Mouse (Mus musculus) MEL (cell line): Measurements from ENCODE around the gene Lgr6. TPM values are rescaled to one million over a fixed set of nuclear protein-coding genes. Genes with fewer than 3 reads are reported as not detected.

Experiments
- DNase-seq: peaks from one replicate; pipeline ENCODE4 v3.0.0; 2011; ENCODE audit warnings: low read depth, low spot score
- H3K27ac ChIP-seq: 2 replicates; pipeline ENCODE4 v1.5.1; 2012; ENCODE audit warnings: low read depth, mild to moderate bottlenecking, control low read depth, low read length, moderate library complexity; ENCODE audit not compliant: control insufficient read depth
- H3K27me3 ChIP-seq, 2 experiments: fragments of 150-350 bp in 1 of 2; sonication (generic) in 1 of 2; 2 replicates each; pipeline ENCODE4 v1.6.1; 2012; ENCODE audit warnings: low read length in 2 of 2, mild to moderate bottlenecking in 2 of 2, improper control_type of control experiment in 1 of 2, moderate library complexity in 1 of 2; ENCODE audit not compliant: insufficient read depth in 2 of 2, control insufficient read depth in 1 of 2
- H3K36me3 ChIP-seq, 2 experiments: 2 replicates each; pipeline ENCODE4 v1.6.1; 2012 to 2014; ENCODE audit warnings: low read length in 2 of 2, improper control_type of control experiment in 1 of 2, inconsistent platforms in 1 of 2, mild to moderate bottlenecking in 1 of 2; ENCODE audit not compliant: insufficient read depth in 2 of 2, control insufficient read depth in 1 of 2
- H3K4me1 ChIP-seq, 2 experiments: fragments of 150-350 bp in 1 of 2; sonication (generic) in 1 of 2; 2 replicates each; pipeline ENCODE4 v1.6.1; 2012; ENCODE audit warnings: low read length in 2 of 2, improper control_type of control experiment in 1 of 2, mild to moderate bottlenecking in 1 of 2; ENCODE audit not compliant: insufficient read depth in 2 of 2, control insufficient read depth in 1 of 2
- H3K4me3 ChIP-seq, 2 experiments: fragments of 150-350 bp in 1 of 2; sonication (generic) in 1 of 2; 2 replicates each; pipeline ENCODE4 v1.5.1; 2012; ENCODE audit warnings: low read depth in 2 of 2, low read length in 2 of 2, mild to moderate bottlenecking in 2 of 2, moderate library complexity in 2 of 2, control low read depth in 1 of 2, improper control_type of control experiment in 1 of 2; ENCODE audit not compliant: control insufficient read depth in 1 of 2, insufficient read depth in 1 of 2
- H3K79me2 ChIP-seq: 2 replicates; pipeline ENCODE4 v1.6.1; 2012; ENCODE audit warnings: mild to moderate bottlenecking, low read length, moderate library complexity; ENCODE audit not compliant: control insufficient read depth, poor library complexity, insufficient read depth
- H3K9ac ChIP-seq: 2 replicates; pipeline ENCODE4 v1.6.1; 2012; ENCODE audit warnings: low read depth, mild to moderate bottlenecking, control low read depth, low read length, moderate library complexity; ENCODE audit not compliant: control insufficient read depth, poor library complexity, severe bottlenecking
- H3K9me3 ChIP-seq: fragments of 150-350 bp; sonication (generic); replicated peaks from 2 replicates; pipeline ENCODE4 v1.6.1; 2012; ENCODE audit warnings: mild to moderate bottlenecking, low read length, improper control_type of control experiment, moderate library complexity; ENCODE audit not compliant: insufficient read depth
- BHLHE40 ChIP-seq: IDR thresholded peaks from 2 replicates; pipeline ENCODE4 v1.6.1; 2012; ENCODE audit warnings: low read depth, mild to moderate bottlenecking, inconsistent platforms, low read length, improper control_type of control experiment, borderline replicate concordance
- CHD1 ChIP-seq: IDR thresholded peaks from 2 replicates; pipeline ENCODE4 v1.6.1; 2012; ENCODE audit warnings: low read depth, mild to moderate bottlenecking, inconsistent platforms, low read length, improper control_type of control experiment
- CHD2 ChIP-seq: IDR thresholded peaks from 2 replicates; pipeline ENCODE4 v1.6.1; 2011; ENCODE audit warnings: low read length, improper control_type of control experiment
- E2F4 ChIP-seq: IDR thresholded peaks from 2 replicates; pipeline ENCODE4 v1.6.1; 2011; ENCODE audit warnings: low read depth, low read length, improper control_type of control experiment, borderline replicate concordance
- EP300 ChIP-seq, 2 experiments: IDR thresholded peaks; 2 replicates each; pipeline ENCODE4 v1.6.1; 2011; ENCODE audit warnings: improper control_type of control experiment in 2 of 2, low read length in 2 of 2, low read depth in 1 of 2, mild to moderate bottlenecking in 1 of 2
- ETS1 ChIP-seq: IDR thresholded peaks from 2 replicates; pipeline ENCODE4 v1.6.1; 2012; ENCODE audit warnings: low read depth, mild to moderate bottlenecking, inconsistent platforms, low read length, improper control_type of control experiment, moderate library complexity
- GATA1 ChIP-seq: IDR thresholded peaks from 2 replicates; pipeline ENCODE4 v1.6.1; 2011; ENCODE audit warnings: low read depth, low read length, improper control_type of control experiment
- JUND ChIP-seq: IDR thresholded peaks from 2 replicates; pipeline ENCODE4 v1.6.1; 2011; ENCODE audit warnings: low read depth, mild to moderate bottlenecking, improper control_type of control experiment, low read length
- MAFK ChIP-seq: IDR thresholded peaks from 2 replicates; pipeline ENCODE4 v1.6.1; 2011; ENCODE audit warnings: low read depth, mild to moderate bottlenecking, low read length, improper control_type of control experiment, borderline replicate concordance
- MAZ ChIP-seq: IDR thresholded peaks from 2 replicates; pipeline ENCODE4 v1.6.1; 2012; ENCODE audit warnings: low read depth, mild to moderate bottlenecking, inconsistent platforms, low read length, improper control_type of control experiment
- NELFE ChIP-seq: IDR thresholded peaks from 2 replicates; pipeline ENCODE4 v1.6.1; 2011; ENCODE audit warnings: low read depth, low read length, improper control_type of control experiment
- NRF1 ChIP-seq: IDR thresholded peaks from 2 replicates; pipeline ENCODE4 v1.6.1; 2014; ENCODE audit warnings: low read depth, mild to moderate bottlenecking, inconsistent platforms, low read length, improper control_type of control experiment, moderate library complexity; ENCODE audit not compliant: poor library complexity, insufficient read depth, severe bottlenecking
- POLR2A ChIP-seq, 2 experiments: IDR thresholded peaks; 2 replicates each; pipeline ENCODE4 v1.6.1; 2011 to 2012; ENCODE audit warnings: low read length in 2 of 2, mild to moderate bottlenecking in 2 of 2, control low read depth in 1 of 2, improper control_type of control experiment in 1 of 2, low read depth in 1 of 2, moderate library complexity in 1 of 2; ENCODE audit not compliant: control insufficient read depth in 1 of 2, insufficient read depth in 1 of 2, poor library complexity in 1 of 2
- POLR2AphosphoS2 ChIP-seq: IDR thresholded peaks from 2 replicates; pipeline ENCODE4 v1.6.1; 2011; ENCODE audit warnings: low read length, improper control_type of control experiment
- SIN3A ChIP-seq: IDR thresholded peaks from 2 replicates; pipeline ENCODE4 v1.6.1; 2012; ENCODE audit warnings: low read length, improper control_type of control experiment, inconsistent platforms
- TBP ChIP-seq: IDR thresholded peaks from 2 replicates; pipeline ENCODE4 v1.8.0; 2011; ENCODE audit warnings: low read depth, low read length, improper control_type of control experiment
- UBTF ChIP-seq: IDR thresholded peaks from 2 replicates; pipeline ENCODE4 v1.6.1; 2012; ENCODE audit warnings: low read depth, mild to moderate bottlenecking, inconsistent platforms, low read length, improper control_type of control experiment, moderate library complexity, borderline replicate concordance; ENCODE audit not compliant: insufficient read depth
- USF2 ChIP-seq, 2 experiments: IDR thresholded peaks; 2 replicates each; pipeline ENCODE4 v1.6.1; 2011 to 2012; ENCODE audit warnings: improper control_type of control experiment in 2 of 2, low read length in 2 of 2, borderline replicate concordance in 1 of 2, inconsistent platforms in 1 of 2, low read depth in 1 of 2, mild to moderate bottlenecking in 1 of 2; ENCODE audit not compliant: insufficient read depth in 1 of 2
- ZC3H11A ChIP-seq: IDR thresholded peaks from 2 replicates; pipeline ENCODE4 v1.6.1; 2012; ENCODE audit warnings: low read depth, mild to moderate bottlenecking, inconsistent platforms, low read length, improper control_type of control experiment
- ZKSCAN1 ChIP-seq: IDR thresholded peaks from 2 replicates; pipeline ENCODE4 v1.6.1; 2012; ENCODE audit warnings: low read depth, mild to moderate bottlenecking, inconsistent platforms, low read length, improper control_type of control experiment, moderate library complexity
- ZMIZ1 ChIP-seq: IDR thresholded peaks from 2 replicates; pipeline ENCODE4 v1.6.1; 2012; ENCODE audit warnings: low read depth, mild to moderate bottlenecking, inconsistent platforms, low read length, improper control_type of control experiment, moderate library complexity
- polyA plus RNA-seq, 2 experiments: library from polyadenylated mRNA; stranded (reverse) in 1 of 2; unstranded in 1 of 2; fragments of >175 nt in 1 of 2; fragments of >200 nt in 1 of 2; gene quantifications; 2 replicates each; pipeline versions ENCODE4 v1.2.1 to v1.2.4; 2012; ENCODE audit warnings: low replicate concordance in 2 of 2, low read depth in 1 of 2; ENCODE audit not compliant: insufficient read length in 2 of 2, insufficient read depth in 1 of 2, missing spikeins in 1 of 2
- total RNA-seq: library from RNA; depleted of rRNA; stranded (reverse); fragments of 300-350 nt; gene quantifications from 2 replicates; pipeline ENCODE4 v1.2.3, GENCODE M21; 2012

Lgr6 gene
- total and polyA plus RNA-seq, 3 experiments = 0.04 to 0.10 TPM; not detected in 1

- Histone ChIP-seq H3K4me3 (peak within 1 kb of the TSS; percentile 73 to 97), H3K79me2 (peaks cover 24% of the 10 kb centered on the region), H3K36me3 (peaks cover 11 to 16% of the 10 kb centered on the region in 2 experiments), H3K27ac (peak within 1 kb of the TSS; percentile 86), H3K9me3 (no peaks in the 10 kb centered on the region), H3K27me3 (no peaks in the 10 kb centered on the region), H3K9ac (peak within 1 kb of the TSS; percentile 98), H3K4me1 (peaks cover 0 to 9% of the 10 kb centered on the region in 2 experiments; a peak in 2 of 4 replicates)
- peak; percentile 70 for DNase-seq
- peak; percentile 47; the same call in 1 of the 2 replicates for TF ChIP-seq ETS1
- TF ChIP-seq POLR2A (IDR thresholded peaks at IDR 0.05; ENCODE audit: control insufficient read depth in 1 of 2, insufficient read depth in 1 of 2, low read depth in 1 of 2, low read length in 2 of 2, poor library complexity in 1 of 2) = peak in 1 of 2 experiments; percentile 59; a peak in 3 of 4 replicates
- TF ChIP-seq SIN3A = peak; percentile 47; the same call in 1 of the 2 replicates
- 0 out of 2 replicates have a peak, but pooled peaks have one; percentile 10 for TF ChIP-seq CHD2
- peak; percentile 54 for TF ChIP-seq GATA1
- TF ChIP-seq ZMIZ1 = peak; percentile 58
- peak; percentile 87 for TF ChIP-seq POLR2AphosphoS2
- TF ChIP-seq BHLHE40 = no peak
- no peak for TF ChIP-seq EP300 (IDR thresholded peaks at IDR 0.05; ENCODE audit: low read depth in 1 of 2, low read length in 2 of 2)
- no peak for TF ChIP-seq ZC3H11A
These were observed 41.2 kb upstream of the Lgr6 start, which contains the start of gene Arl8a for GRCm38 (mm10) chr1:135146077-135146945. Gene Arl8a, plus strand, starts transcription at chr1:135146824.

GRCm38 (mm10) chr1:135143940-135144339 lies 38.9 kb upstream of the Lgr6 start:
- Histone ChIP-seq H3K27ac (no peak overlapping the region), H3K9me3 (no peaks in the 10 kb centered on the region), H3K27me3 (no peaks in the 10 kb centered on the region), H3K9ac (no peak overlapping the region), H3K36me3 (peaks cover 15 to 27% of the 10 kb centered on the region in 2 experiments), H3K79me2 (peaks cover 28% of the 10 kb centered on the region), H3K4me3 (no peak overlapping the region), H3K4me1 (peaks cover 0 to 12% of the 10 kb centered on the region in 2 experiments; a peak in 2 of 4 replicates)
- no peak for DNase-seq
- TF ChIP-seq SIN3A (no peak), E2F4 (no peak), UBTF (no peak), TBP (no peak), USF2 (IDR thresholded peaks at IDR 0.05; ENCODE audit: borderline replicate concordance in 1 of 2, insufficient read depth in 1 of 2, low read depth in 1 of 2, low read length in 2 of 2) (no peak), NELFE (no peak), MAZ (no peak), MAFK (no peak), ZKSCAN1 (no peak), NRF1 (no peak), EP300 (IDR thresholded peaks at IDR 0.05; ENCODE audit: low read depth in 1 of 2, low read length in 2 of 2) (no peak), ZMIZ1 (no peak), CHD1 (no peak), JUND (no peak)
- TF ChIP-seq, all 39 proteins: peak for 0
